Mouse (Mus musculus) liver, adult (tissue): ENCODE results near the gene Arrdc1.

Source experiments
- GATA4 ChIP-seq: IDR thresholded peaks from 2 replicates; pipeline ENCODE4 v1.6.1; 2014; ENCODE audit warnings: mild to moderate bottlenecking, low read length; ENCODE audit not compliant: insufficient replicate concordance

Arrdc1 gene

DNA sequence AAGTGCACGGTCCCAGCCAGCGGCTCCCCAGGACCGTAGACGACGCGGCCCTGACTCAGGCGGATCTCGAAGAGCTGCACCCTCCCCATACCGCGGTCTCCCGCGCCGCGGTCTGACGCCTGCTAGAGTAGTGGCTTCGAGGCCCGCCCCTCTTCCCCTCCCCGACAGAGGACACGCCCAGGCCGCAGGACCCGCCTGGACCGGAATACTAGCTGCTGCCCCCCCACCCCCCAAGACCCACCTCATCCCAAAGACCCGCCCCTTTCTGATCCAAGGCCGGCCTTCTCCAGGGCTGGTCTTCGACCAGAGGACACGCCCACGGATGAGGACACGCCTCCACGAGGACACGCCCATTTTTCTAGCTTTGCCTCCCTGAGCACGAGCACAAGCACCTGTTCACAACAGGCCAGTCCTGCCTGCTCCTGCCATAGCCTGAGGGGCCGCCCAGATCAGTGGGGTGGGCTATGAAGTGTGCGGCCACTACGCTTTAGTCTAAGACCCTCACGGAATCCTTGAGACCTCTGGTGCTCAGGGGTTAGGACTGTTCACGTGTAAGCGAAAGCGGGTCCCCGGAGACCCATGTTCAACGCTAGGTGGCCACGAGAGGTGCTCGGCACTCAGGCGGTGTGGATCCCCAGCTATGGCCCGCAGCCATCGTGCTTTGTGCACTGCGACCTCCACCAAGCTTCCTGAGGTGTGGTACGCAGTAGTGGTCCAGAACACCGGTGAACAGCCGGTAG lies at the start of gene Arrdc1:
Gene Arrdc1, minus strand, starts transcription at position 196 of the 740 bp plus-strand sequence.
- no peak for TF ChIP-seq GATA4

DNA sequence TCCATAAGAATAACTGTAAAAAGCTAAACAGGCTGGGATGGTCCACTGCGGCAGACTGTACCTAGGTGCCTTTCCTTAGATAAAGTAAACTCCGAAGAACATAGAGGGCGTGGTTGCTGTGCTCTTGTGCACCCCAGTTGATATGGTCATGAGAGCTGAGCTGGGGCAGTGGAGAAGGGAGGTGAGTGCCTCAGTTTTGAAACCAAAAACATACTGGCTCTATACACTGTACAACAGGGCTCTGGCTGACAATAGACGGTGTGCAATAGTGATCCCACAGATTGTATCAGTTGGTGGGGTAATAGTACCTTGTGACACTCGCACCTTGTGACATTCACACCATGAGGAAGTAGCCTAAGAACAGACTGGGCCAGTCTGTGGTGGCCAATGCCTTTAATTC lies 41.9 kb upstream of the Arrdc1 start:
- no peak for TF ChIP-seq GATA4

DNA sequence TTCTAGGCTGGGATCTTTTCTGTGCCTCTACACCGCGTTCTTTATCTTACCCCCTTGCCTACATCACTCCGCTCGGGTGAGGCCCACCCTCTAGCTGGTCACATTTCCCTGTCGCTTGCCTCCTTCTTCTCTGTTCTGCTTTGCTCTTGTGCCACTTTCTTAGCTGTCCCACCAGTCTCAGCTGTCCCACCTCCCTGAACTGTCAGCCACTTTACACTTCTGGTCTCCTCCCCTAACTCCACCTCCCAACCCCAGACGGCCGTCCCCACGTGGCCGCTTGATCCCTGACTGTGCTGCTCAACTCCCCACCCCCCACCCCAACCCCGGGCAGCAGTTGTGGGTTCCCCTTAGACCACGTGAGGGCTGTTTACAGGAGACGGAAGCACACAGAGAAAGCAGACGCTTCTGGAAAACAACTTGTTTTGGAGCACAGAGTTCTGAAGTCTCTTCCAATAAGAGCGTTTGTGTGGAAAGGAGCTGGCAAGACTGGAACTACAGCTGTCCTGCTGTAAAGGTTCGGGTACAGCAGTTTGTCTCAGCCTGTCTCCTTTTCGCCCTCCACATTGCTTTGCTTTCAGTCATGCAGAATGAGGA lies 40.7 kb upstream of the Arrdc1 start, which contains the start of gene Pnpla7:
Gene Pnpla7, plus strand, starts transcription at position 330 of the 594 bp plus-strand sequence.
- no peak for TF ChIP-seq GATA4

DNA sequence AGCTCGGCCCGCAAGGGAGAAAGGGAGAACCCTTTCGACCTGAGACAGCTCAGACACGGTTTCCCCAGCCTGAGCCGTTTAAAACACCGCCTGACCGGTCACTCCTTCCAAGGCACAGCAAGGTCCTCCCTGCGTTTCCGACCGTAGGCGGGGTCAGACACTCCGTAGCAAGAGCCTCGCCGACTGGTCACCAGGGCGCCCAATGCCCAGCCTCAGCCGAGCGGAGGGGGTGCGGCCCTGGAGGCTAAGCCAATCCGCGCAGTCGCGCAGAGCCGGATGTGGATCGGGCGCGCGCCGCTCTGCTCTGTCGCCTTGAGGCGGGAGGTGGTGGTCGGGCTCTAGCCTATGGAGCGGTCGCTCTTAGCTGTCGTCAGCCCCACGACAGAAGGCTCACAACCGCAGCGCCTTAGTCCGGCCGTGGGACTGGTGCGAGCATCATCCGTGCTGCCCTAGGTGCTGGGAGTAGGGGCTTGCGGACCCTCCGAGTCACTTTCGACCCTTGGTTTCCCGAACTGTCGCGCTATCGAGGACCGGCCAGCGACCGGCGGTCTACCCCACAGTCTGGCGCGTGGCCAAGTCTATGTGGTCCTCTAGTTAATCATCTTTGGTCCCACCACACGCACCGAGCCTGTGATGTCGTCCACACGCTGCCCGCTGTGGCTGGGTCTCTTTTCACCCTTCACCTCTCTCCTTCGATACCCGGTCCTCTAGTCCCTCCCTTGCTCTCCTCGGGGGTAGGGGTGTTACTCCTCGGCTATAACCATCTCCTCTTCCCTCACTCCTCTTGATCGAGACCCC lies 40.1 kb upstream of the Arrdc1 start, which contains the start of gene Mrpl41:
Gene Mrpl41, minus strand, starts transcription at position 193 of the 798 bp plus-strand sequence.
- no peak for TF ChIP-seq GATA4

DNA sequence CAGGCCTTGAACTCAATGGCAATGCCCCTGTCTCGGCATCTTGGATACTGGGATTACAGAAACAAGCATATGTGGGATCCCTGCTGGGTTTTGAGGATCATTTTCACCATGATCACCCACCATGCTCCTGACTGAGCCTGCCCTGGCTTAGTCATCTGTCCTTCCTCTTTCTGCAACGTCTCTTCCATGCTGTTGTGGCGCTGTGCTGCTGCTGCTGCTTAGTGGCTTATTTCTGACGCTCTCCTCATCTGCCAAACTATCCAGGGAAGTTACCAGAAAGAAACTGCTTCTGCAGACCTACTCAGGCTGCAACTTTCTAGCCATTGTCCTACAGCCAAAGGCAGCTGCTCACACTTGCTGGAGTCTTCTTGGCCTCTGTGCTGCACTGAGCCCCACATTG lies 35.3 kb upstream of the Arrdc1 start:
- TF ChIP-seq GATA4, result no peak

DNA sequence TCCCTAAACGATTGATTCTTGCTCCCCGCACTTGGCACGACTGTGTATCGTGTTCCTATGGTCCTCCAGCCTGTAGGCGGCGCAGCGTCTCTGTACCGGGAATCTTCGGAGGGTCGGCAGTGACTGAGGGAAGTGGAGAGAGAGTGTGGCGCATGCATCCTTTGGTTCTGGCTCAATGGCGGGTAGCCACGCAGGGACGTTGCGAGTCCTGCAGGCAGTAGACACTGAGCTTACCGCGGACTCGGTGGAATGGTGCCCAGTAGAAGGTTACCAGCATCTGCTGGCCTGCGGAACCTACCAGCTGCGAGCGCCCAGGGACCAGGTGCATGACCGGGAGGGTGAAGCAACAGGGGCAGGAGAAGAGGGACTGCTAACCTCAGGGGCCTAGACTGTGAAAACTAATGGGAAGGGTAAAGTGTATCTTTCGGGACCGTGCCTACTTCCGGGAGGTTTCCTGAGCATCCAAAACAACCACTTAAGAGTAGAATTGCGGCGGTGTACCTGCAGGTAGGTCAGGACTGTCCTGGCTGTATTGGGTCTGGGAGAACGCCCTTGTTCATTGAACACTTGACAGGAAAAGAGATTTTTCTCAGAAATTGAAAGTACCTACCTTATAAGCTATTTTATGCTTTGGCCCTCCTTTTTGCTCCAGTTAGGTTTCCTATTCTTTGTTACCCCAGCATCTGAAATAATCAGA lies 27.4 kb upstream of the Arrdc1 start, which contains the start of gene Dph7:
Gene Dph7, plus strand, starts transcription at position 97 of the 697 bp plus-strand sequence.
- TF ChIP-seq GATA4, result no peak

DNA sequence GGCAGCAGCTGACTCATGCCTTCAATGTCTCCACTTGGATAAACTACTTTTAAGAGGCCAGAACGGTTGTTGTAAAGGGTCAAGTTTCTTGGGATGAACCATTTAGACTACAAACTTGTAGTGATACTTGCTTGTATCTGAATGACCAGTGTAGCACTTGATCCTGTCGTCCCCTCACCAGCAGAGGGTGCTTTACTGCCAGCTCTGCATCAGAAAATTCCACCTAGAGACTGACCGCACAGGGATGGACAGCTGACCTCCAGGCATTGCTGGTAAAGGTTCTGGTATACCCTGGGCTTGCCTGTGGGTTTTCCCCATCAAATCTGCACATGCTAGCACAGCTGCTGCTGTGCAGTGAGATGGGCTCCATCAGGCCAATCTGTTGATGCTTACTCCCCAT lies 25.9 kb upstream of the Arrdc1 start:
- TF ChIP-seq GATA4, result no peak

DNA sequence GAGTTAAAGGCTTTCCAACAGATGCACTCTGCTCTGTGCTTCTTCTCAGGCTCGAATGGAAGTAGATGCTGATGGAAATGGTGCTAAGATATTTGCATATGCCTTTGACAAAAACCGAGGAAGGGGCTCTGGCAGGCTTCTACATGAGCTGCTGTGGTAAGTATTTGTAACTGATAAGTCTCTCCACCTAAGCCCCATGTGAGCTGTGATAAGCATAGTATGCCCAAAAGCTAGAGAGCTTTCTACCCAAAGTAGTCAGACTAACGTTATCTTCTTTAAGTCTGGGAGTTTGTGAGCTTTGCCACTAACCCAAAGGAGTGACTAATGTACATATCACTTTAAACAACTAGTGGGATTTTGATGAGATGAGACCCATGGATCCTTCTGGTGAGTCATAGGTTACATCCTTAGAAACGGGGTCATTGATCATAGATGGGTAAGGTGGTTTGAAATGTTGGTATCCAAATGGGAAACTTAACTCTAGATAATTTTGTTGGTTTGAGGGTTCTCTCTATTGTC lies 17.5 kb upstream of the Arrdc1 start:
- TF ChIP-seq GATA4, result no peak

DNA sequence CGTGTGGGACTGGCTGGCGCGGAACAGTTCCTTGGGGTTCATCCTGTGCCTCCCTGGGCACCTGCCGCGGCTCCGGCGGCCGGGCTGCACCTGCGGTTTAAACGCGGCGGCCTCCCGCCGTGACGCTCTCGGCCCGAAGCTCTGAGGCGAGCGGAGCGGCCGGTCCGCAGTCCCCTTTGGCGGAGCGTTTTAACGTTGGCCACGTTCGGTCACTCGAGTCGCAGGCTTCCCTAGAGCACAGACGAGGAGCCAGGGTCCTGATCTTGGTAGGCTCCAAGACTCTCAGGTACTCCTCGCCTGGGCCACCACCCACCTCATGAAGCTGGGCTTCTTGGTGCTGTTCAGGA lies 15.1 kb upstream of the Arrdc1 start:
- no peak for TF ChIP-seq GATA4

DNA sequence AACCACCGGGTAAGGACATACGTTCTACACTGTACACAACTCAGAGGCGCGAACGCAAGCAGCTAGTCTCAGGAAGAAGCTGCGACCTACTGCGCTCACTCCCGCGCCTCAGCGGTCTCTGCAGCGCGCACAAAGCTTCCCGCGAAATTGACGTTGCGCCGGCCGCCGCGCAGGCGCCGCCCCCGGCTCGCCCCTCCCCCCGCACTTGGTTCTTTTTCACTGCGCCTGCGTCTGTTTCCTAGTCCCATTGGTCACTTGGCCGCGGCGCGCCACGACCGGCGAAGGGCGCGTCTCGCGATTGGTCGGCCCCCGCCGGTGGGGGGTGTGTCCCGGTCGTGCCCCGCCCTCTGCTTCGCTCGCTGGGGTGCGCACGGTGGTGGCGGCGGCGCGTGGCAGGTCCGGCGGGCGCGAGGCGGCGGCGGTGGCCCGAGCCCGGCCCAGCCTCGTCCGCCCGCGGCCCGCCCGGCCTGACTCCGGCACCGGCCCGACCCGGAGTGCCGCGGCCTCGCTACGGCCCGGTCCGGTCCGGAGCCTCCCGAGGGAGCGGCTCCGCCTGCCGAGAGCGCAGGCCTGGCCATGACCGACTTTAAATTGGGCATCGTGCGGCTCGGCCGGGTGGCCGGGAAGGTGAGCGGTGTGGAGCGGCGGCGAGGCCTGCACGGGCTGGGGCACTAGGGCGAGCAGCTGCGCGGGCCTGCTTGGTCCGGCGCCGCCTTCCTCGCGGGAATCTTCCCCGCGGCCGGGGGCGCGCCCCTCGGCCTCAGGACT lies 14.6 kb upstream of the Arrdc1 start, which contains the start of gene Zmynd19:
Gene Zmynd19, plus strand, starts transcription at position 372 of the 768 bp plus-strand sequence.
- TF ChIP-seq GATA4, result no peak; the same call in 1 of the 2 replicates

DNA sequence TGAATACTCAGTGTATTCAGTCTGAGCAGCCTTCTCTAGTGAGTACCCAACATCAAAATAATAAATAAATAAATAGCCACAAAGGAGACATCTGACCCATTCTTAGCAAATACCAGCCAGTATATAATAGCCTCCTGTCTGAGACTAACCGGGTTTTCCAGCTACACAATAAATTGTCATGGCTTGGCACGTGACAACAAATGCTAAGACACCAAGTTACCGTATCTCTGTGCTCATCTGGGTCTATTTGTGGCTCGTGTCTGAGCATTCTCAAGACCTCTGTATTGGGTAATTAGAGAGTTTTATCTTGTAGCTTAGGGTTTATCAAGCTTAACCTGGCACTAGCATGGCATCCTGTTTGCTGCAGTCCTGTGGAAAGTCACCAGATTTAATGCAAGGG lies 7.0 kb upstream of the Arrdc1 start:
- TF ChIP-seq GATA4, result no peak

DNA sequence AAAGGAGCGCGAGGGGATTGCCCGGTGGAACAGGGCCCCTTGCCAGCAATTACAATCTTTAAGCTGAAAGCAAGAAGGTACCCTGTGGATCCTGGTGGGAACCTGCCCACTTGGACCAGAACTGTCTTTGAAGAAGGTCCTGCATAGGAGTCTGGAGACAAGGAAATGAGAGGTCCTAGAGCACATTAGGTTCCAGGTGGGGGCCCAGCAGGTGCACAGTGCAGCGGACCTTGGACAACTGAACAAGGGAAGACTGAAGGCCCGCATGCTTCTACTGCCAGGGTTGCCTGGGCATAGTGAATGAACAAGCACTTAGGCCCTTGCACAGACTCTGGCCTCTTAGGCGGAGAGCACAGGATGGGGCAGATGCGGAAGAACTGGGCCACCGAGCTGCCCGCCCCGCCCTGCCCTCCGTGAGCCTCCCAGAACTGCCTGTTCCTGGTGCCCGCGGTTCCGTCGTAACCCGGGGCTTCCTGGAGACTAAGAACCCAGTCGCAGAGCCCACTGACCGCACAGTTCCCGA lies 550 bp downstream of the Arrdc1 start:
- no peak for TF ChIP-seq GATA4

DNA sequence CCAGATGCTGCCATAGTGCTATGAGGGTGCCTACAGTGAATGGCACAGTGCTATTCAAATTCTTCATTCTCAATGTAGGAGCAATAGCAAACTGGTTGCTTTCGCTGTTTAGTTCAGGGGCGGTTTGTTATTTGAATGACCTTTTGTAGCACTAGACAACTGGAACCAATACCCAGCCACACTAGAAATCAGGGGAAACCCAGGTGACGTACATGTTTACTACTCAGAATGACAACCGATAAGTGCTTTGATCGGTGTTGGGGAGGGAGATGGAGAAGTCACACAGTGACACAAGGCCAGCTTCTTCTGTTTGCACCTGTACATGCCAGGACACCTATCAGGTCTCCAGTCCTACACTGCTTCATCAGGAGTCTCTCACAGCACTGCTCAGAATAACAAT lies 5.5 kb downstream of the Arrdc1 start:
- no peak for TF ChIP-seq GATA4

DNA sequence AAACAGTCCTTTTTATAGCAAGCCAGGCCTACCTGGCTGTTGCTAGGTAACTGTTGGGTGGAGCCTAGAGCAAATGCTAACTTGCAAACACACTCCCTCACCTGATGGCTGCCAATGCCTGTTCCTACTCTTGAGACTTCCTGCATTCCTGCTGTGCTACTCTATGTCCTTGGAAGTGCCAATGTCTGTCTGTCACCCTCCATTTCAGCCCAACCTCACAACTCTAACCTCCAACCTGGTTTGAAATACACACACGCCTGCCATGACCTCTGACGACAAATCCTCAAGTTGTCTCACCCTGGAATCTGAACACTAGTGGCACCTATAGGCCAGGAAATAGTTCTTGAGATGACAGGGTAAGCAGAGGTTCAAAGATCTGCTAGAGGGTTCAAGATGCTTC lies 5.9 kb downstream of the Arrdc1 start:
- TF ChIP-seq GATA4, result no peak

DNA sequence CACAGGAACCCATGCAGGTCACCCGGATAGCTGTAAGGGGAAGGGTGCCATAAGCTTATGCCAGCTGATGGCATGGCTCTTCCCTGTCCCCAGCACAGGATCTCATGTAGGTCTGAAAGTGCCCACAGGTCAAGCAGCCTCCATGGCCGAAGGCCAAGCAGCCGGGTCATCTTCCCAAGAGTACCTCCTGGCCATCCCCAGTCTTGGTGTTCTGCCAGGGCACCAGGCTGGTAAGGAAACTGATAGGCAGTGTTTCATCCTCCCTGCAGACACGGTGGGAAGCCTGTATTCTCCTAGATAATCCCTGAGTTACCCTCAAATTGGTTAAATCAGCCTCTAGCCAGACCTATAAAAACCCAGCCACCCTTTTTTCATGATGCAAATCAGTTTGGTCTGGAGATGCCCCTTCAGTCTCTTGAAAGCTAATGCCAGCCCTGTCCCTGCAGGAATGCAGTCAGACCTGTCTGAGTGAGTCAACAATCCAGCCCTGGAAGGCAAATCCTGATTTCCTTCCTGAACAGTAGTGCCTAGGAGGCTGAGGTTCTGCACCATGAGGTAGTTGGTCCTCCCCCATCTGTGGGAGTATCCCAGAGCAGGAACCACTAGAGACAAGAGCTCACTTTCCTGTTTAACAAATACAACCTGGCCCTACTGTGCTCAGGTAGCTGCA lies 7.1 kb downstream of the Arrdc1 start:
- TF ChIP-seq GATA4, result no peak
